Mouse (Mus musculus) stomach, embryonic 16.5 days (tissue): Measurements from ENCODE around the gene Nipal3. TPM values are rescaled to one million over a fixed set of nuclear protein-coding genes. Genes with fewer than 3 reads are reported as not detected.

Experiments used
- ATAC-seq: fragments of 200-750 bp; cut with Nextera tagmentation; 2 replicates; pipeline ENCODE4 v1.8.0; 2017; ENCODE audit warnings: moderate number of reproducible peaks, moderate TSS enrichment; ENCODE audit not compliant: insufficient read depth, low FRiP score
- H3K27ac ChIP-seq: fragments of 300-500 bp; sonication (generic); 2 replicates; pipeline ENCODE4 v1.5.1; 2014; ENCODE audit warnings: low read length
- H3K27me3 ChIP-seq: fragments of 300-500 bp; sonication (generic); 2 replicates; pipeline ENCODE4 v1.6.1; 2014; ENCODE audit warnings: low read length, control low read depth, mixed read lengths; ENCODE audit not compliant: control insufficient read depth, insufficient read depth
- H3K36me3 ChIP-seq: fragments of 300-500 bp; sonication (generic); 2 replicates; pipeline ENCODE4 v1.6.1; 2014; ENCODE audit warnings: low read length; ENCODE audit not compliant: control insufficient read depth, insufficient read depth
- H3K4me1 ChIP-seq: fragments of 300-500 bp; sonication (generic); 2 replicates; pipeline ENCODE4 v1.6.1; 2014; ENCODE audit warnings: low read length, control low read depth, mixed read lengths; ENCODE audit not compliant: control insufficient read depth, insufficient read depth
- H3K4me2 ChIP-seq: fragments of 300-500 bp; sonication (generic); 2 replicates; pipeline ENCODE4 v1.6.1; 2014; ENCODE audit warnings: low read depth, low read length, mixed read lengths
- H3K4me3 ChIP-seq: fragments of 300-500 bp; sonication (generic); replicated peaks from 2 replicates; pipeline ENCODE4 v1.5.1; 2014; ENCODE audit warnings: mild to moderate bottlenecking, low read length
- H3K9ac ChIP-seq: fragments of 300-500 bp; sonication (generic); 2 replicates; pipeline ENCODE4 v1.6.1; 2014; ENCODE audit warnings: low read length
- H3K9me3 ChIP-seq: fragments of 300-500 bp; sonication (generic); replicated peaks from 2 replicates; pipeline ENCODE4 v1.6.1; 2016; ENCODE audit warnings: low read length, control low read depth; ENCODE audit not compliant: control insufficient read depth
- WGBS: fragments of 180-500 bp; shearing (Covaris S2); extraction: QIAGEN DNeasy Blood & Tissue Kit; methylation state at CpG from one replicate; pipeline ENCODE4 v1.1.7; 2014; 5-methylcytosine and 5-hydroxymethylcytosine counted together
- polyA plus RNA-seq: library from polyadenylated mRNA; unstranded; fragments of >200 nt; fragmentation: Nextera tagmentation; extraction: Ambion mirVana; gene quantifications from 2 replicates; pipeline ENCODE4 v1.2.1, GENCODE M21; 2015

Nipal3 gene
- polyA plus RNA-seq, 1 experiment from 2014 or later, result 4.7 TPM

- no peak overlapping the region for H3K4me3 ChIP-seq
- H3K9me3 ChIP-seq, result peaks cover 6% of the 10 kb centered on the region; the same call in 1 of the 2 replicates
- whole genome bisulfite sequencing, result 65% methylated on average over 2 of the region's 2 CpGs
- no peak for ATAC-seq
- no peaks in the 10 kb centered on the region for H3K36me3 ChIP-seq
- H3K27me3 ChIP-seq, result no peaks in the 10 kb centered on the region
- H3K4me1 ChIP-seq, result peaks cover 5% of the 10 kb centered on the region; the same call in 1 of the 2 replicates
- no peak overlapping the region for H3K9ac ChIP-seq
- H3K4me2 ChIP-seq, result no peak overlapping the region
- H3K27ac ChIP-seq, result no peak overlapping the region
These were observed 35.4 kb upstream of the Nipal3 start for GRCm38 (mm10) chr4:135530270-135530669.

DNA sequence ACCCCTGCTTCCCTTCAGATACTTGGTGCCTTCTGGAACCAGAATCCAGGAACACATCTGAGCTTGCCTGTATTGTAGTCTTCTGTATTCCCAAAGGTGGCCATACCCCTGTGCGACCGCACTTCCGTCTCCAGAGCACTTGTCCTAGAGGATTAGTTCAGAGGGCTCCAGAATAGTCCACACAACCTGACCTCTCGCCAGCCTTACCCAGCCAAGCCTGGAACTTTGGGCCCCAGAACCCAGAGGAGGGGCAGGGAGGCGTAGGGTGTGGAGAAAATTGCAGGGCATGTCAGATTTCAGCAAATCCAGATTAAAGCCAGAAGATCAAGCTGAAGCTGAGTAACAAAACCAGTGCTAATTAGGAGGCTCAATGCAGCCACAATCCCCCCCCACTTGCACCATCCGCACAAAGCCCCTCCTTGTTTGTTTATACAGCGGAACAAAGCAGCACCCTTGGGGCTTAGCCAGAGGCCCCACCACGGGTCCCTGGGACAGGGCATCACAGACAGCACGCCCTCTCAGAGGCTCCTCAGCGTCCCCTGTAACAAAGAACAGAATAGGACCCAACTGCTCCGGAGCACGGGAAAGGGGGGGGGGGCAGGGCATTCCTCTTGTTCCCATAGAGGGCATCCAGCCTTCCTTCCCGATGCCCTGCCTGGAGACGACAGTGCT, 31.3 kb upstream of the Nipal3 start:
- H3K4me2 ChIP-seq, result no peak overlapping the region
- ATAC-seq, result no peak
- no peak overlapping the region for H3K9ac ChIP-seq
- H3K27me3 ChIP-seq, result no peaks in the 10 kb centered on the region
- H3K4me3 ChIP-seq, result no peak overlapping the region
- H3K36me3 ChIP-seq, result no peaks in the 10 kb centered on the region
- peaks cover 5% of the 10 kb centered on the region; the same call in 1 of the 2 replicates for H3K4me1 ChIP-seq
- H3K27ac ChIP-seq, result no peak overlapping the region
- peaks cover 6% of the 10 kb centered on the region; the same call in 1 of the 2 replicates for H3K9me3 ChIP-seq
- WGBS, result 30% methylated on average over 14 of the region's 14 CpGs

DNA sequence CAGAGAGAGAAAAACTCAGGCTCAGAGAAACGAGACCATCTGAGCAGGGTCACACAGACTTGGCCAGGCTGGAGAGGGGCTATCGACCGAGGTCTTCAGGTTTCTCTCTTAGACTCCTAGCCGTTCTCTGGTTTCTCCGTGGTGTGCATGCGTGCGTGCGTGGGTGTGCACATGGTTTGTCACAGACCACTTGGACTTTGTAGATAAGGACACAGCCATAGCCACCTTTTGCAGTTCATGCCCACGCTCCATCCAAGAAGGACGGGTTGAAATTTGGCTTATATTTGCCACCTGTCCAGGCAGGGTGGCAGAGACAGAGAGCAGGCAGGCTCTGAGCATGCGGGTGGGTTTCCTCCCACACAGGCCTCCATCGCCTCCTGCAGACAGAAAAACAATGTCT, 30.2 kb upstream of the Nipal3 start:
- Histone ChIP-seq H3K4me3 (no peak overlapping the region), H3K4me2 (no peak overlapping the region), H3K9me3 (no peaks in the 10 kb centered on the region), H3K27ac (no peak overlapping the region), H3K9ac (no peak overlapping the region), H3K4me1 (peaks cover 5% of the 10 kb centered on the region; the same call in 1 of the 2 replicates), H3K27me3 (no peaks in the 10 kb centered on the region), H3K36me3 (no peaks in the 10 kb centered on the region)
- 72% methylated on average over 12 of the region's 12 CpGs for WGBS
- ATAC-seq, result no peak

DNA sequence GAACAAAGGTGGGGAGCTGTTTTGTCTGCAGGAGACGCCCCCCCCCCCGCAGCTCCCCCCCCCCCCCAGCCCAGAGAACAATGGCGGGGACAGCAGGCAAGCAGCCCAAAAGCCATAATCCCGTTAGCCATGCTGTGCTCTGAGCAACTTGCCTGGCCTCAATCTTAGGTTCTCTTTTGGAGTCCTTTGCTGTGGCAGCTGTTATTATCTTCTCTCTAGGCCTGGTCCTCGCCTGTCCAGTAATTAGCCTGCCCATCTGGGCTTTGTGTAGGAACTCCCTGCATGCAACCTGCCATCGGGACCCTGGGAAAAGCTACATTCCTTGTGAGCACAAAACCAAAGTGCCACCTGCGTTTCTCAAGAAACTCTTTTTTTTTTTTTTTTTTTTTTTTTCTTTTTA, 29.1 kb upstream of the Nipal3 start:
- 18% methylated on average over 6 of the region's 7 CpGs for WGBS
- Histone ChIP-seq H3K9ac (no peak overlapping the region), H3K9me3 (no peaks in the 10 kb centered on the region), H3K27me3 (no peaks in the 10 kb centered on the region), H3K4me1 (peaks cover 5% of the 10 kb centered on the region; the same call in 1 of the 2 replicates), H3K36me3 (no peaks in the 10 kb centered on the region), H3K4me2 (no peak overlapping the region), H3K4me3 (no peak overlapping the region), H3K27ac (no peak overlapping the region)
- no peak for ATAC-seq

DNA sequence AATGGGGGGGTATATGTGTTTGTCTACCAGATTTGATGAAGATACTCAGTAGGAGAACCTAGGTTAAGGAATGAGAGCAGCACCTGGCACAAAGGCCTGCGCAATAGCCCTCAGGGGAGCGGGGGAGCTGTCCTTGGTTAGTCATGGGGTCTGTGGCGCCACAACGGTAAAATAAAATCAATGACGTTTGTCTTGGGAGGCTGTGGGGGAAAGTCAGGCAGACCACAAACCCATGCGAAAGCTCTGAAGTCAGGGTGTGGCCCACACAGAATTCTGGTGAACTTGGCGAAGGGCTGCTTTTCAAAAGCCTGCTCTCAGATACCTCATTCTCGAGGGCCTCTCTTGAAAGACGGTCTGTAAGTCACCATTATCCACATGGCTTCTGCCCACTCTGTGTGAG, 25.6 kb upstream of the Nipal3 start:
- H3K27ac ChIP-seq, result no peak overlapping the region
- H3K9me3 ChIP-seq, result no peaks in the 10 kb centered on the region
- peaks cover 3% of the 10 kb centered on the region; the same call in 1 of the 2 replicates for H3K4me1 ChIP-seq
- H3K36me3 ChIP-seq, result no peaks in the 10 kb centered on the region
- 68% methylated on average over 9 of the region's 9 CpGs for WGBS
- no peaks in the 10 kb centered on the region for H3K27me3 ChIP-seq
- no peak for ATAC-seq
- H3K4me3 ChIP-seq, result no peak overlapping the region
- H3K9ac ChIP-seq, result no peak overlapping the region
- H3K4me2 ChIP-seq, result no peak overlapping the region

GRCm38 (mm10) chr4:135518135-135518534, 23.3 kb upstream of the Nipal3 start:
- peak overlapping the region; percentile 74 for H3K27ac ChIP-seq
- WGBS, result 66% methylated on average over 12 of the region's 12 CpGs
- no peaks in the 10 kb centered on the region for H3K27me3 ChIP-seq
- no peak overlapping the region for H3K4me2 ChIP-seq
- no peak overlapping the region for H3K4me3 ChIP-seq
- no peaks in the 10 kb centered on the region for H3K9me3 ChIP-seq
- no peak overlapping the region for H3K9ac ChIP-seq
- peaks cover 6% of the 10 kb centered on the region; the same call in 1 of the 2 replicates for H3K4me1 ChIP-seq
- H3K36me3 ChIP-seq, result no peaks in the 10 kb centered on the region
- peak; percentile 15; the same call in 1 of the 2 replicates for ATAC-seq

GRCm38 (mm10) chr4:135516351-135517316, 21.8 kb upstream of the Nipal3 start:
- Histone ChIP-seq H3K9me3 (no peaks in the 10 kb centered on the region), H3K4me3 (no peak overlapping the region), H3K4me1 (peaks cover 6% of the 10 kb centered on the region; the same call in 1 of the 2 replicates), H3K4me2 (no peak overlapping the region), H3K9ac (no peak overlapping the region), H3K27me3 (no peaks in the 10 kb centered on the region), H3K27ac (peak overlapping the region; percentile 74), H3K36me3 (no peaks in the 10 kb centered on the region)
- 52% methylated on average over 15 of the region's 15 CpGs for WGBS
- ATAC-seq, result no peak; the same call in 1 of the 2 replicates

DNA sequence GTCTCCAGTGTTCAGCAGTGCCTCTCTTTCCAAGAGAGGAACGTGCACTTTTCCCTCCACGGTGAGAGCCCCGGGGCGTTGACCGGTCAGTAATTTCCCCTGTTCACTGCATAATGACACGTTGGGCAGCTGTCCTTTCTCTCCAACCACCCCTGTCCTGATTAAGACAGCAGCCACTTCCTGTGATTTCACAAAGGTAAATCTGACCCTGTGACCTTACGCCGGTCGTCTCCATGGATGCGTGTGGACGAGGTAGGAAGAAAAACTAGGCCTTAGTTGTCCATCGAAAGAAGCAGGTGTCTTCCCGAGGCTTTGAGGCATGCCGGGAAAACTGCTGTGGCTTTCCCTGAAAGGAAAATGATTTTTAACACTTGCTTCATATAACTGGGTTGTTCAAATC, 20.1 kb upstream of the Nipal3 start:
- Histone ChIP-seq H3K4me1 (peaks cover 6% of the 10 kb centered on the region; the same call in 1 of the 2 replicates), H3K27me3 (no peaks in the 10 kb centered on the region), H3K36me3 (no peaks in the 10 kb centered on the region), H3K9ac (no peak overlapping the region), H3K4me3 (no peak overlapping the region), H3K9me3 (no peaks in the 10 kb centered on the region), H3K4me2 (no peak overlapping the region), H3K27ac (no peak overlapping the region)
- 70% methylated on average over 14 of the region's 14 CpGs for WGBS
- ATAC-seq, result no peak

DNA sequence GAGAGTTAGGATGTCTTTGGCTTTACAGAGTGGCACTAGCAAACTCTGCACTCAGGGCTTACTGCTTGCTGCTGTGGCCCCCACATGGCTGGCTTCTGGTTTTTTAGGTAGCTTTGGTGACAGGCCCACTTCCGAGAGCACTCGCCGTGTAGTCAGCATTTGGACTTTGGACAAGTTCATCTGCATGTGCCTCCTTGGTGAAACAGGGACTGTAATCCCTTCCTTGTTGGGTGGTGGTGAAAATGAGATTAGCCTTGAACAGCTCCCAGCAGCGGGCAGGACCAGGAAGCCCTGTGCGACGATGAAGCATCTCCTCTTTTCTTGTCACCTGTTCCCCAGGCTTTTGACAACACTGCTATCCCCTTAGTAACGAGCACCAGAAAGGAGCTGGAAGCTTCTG, 19.0 kb upstream of the Nipal3 start:
- WGBS, result 74% methylated on average over 7 of the region's 7 CpGs
- Histone ChIP-seq H3K4me2 (no peak overlapping the region), H3K4me1 (peaks cover 9% of the 10 kb centered on the region; the same call in 1 of the 2 replicates), H3K9ac (peak overlapping the region; percentile 14; the same call in 1 of the 2 replicates), H3K27me3 (no peaks in the 10 kb centered on the region), H3K27ac (peak overlapping the region; percentile 67), H3K36me3 (no peaks in the 10 kb centered on the region), H3K9me3 (no peaks in the 10 kb centered on the region), H3K4me3 (no peak overlapping the region)
- ATAC-seq, result no peak
